15 mouse cellular contexts compared by ENCODE assay signal in genomic region chr14:80070580-80070979, GRCm38 (mm10).
"Had no signal": no experiment of that assay in that cellular context is flagged by ENCODE, and none has a peak within 500 bp of the region (broad histone marks: within the 10 kb centered on the region; RNA-seq: fewer than 3 reads in every experiment).

No protein-coding gene starts in this region.

- H3K4me1 ChIP-seq: kidney, embryonic 15.5 days; limb, embryonic 15.5 days; liver, embryonic 12.5 days; midbrain, embryonic 10.5 days; midbrain, embryonic 15.5 days; neural tube, embryonic 13.5 days had no signal

- H3K27me3 ChIP-seq: kidney, embryonic 15.5 days; limb, embryonic 15.5 days; liver, embryonic 12.5 days; midbrain, embryonic 15.5 days; neural tube, embryonic 13.5 days had no signal

- H3K36me3 ChIP-seq: kidney, embryonic 15.5 days; limb, embryonic 15.5 days; liver, embryonic 12.5 days; midbrain, embryonic 10.5 days; midbrain, embryonic 15.5 days; neural tube, embryonic 13.5 days had no signal

- DNase-seq: kidney, postnatal 14 days; layer of hippocampus, postnatal 36 days; lung, embryonic 14.5 days; lung, postnatal 10 days; lung, postnatal 4 days; right cerebral cortex, postnatal 4 days; spleen, adult 18-20 months; thymus, adult 2 months; thymus, postnatal 25 days had no signal

- H3K4me2 ChIP-seq: kidney, embryonic 15.5 days; limb, embryonic 15.5 days; liver, embryonic 12.5 days; lung, embryonic 14.5 days; midbrain, embryonic 15.5 days; neural tube, embryonic 13.5 days had no signal

- H3K4me3 ChIP-seq: kidney, embryonic 15.5 days; limb, embryonic 15.5 days; liver, embryonic 12.5 days; midbrain, embryonic 10.5 days; midbrain, embryonic 15.5 days; neural tube, embryonic 13.5 days had no signal

- ATAC-seq: liver, embryonic 12.5 days; midbrain, embryonic 15.5 days had no signal

- H3K9me3 ChIP-seq: kidney, embryonic 15.5 days; limb, embryonic 15.5 days; liver, embryonic 12.5 days; midbrain, embryonic 10.5 days; midbrain, embryonic 15.5 days; neural tube, embryonic 13.5 days had no signal

- H3K9ac ChIP-seq: kidney, embryonic 15.5 days; limb, embryonic 15.5 days; liver, embryonic 12.5 days; lung, embryonic 14.5 days; midbrain, embryonic 15.5 days; neural tube, embryonic 13.5 days had no signal

- H3K27ac ChIP-seq: kidney, embryonic 15.5 days; limb, embryonic 15.5 days; liver, embryonic 12.5 days; midbrain, embryonic 10.5 days; midbrain, embryonic 15.5 days; neural tube, embryonic 13.5 days had no signal
